Mouse (Mus musculus): Measurements from ENCODE around the gene Galnt10.

Galnt10 gene

DNA sequence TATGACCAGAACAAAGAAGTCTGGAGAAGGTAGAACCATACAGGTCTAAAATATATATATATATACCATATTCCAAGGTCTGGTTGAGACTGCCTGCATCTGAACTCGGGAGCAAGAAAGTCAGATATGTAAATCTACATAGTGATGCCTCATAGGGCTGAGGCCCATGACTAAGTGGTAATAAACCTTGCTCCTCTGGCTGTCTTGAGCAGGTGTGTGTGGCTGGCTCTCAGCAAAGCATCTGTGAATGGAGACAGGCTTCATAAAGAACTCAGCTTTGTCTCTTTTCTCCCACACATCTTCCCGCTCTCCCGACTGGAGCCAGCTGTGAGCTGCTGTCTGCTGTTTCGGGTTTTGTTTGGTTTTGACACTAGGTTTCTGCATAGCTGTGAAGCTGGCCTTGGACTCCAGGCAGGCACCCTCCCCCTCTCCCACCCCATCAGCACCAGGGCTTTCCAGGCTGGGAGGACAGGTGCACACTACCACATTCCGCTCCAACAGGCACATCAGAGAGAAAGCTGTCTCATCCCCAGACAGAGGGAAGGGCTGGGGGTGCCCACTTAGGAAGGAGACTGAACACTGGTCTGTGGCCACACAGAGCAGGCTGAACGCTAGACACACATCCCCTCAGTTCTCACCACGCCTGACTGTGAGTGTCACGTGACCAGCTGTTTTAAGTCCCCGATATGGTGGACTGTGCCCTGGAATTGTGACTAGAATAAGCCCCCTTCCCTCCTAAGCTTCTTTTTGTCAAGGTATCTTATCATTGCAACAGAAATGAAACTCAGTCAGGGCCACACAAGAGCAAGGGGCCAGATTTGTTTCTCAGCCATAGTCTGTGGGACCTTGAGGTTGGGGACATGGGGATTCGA, 87.4 kb downstream of the Galnt10 start:
- DNase-seq: peak; percentile 64

- peak; percentile 88 for DNase-seq
Measured at GRCm38 (mm10) chr11:57747294-57748080, 102.2 kb downstream of the Galnt10 start.

- DNase-seq: no peak
Measured at GRCm38 (mm10) chr11:57753538-57754203, 108.4 kb downstream of the Galnt10 start.

GRCm38 (mm10) chr11:57758621-57759020, 113.4 kb downstream of the Galnt10 start:
- no peak for DNase-seq

- peak; percentile 88 for DNase-seq
Measured at GRCm38 (mm10) chr11:57760509-57761058, 115.3 kb downstream of the Galnt10 start.

- no peak for DNase-seq
Measured at GRCm38 (mm10) chr11:57761347-57761746, 116.1 kb downstream of the Galnt10 start.

DNA sequence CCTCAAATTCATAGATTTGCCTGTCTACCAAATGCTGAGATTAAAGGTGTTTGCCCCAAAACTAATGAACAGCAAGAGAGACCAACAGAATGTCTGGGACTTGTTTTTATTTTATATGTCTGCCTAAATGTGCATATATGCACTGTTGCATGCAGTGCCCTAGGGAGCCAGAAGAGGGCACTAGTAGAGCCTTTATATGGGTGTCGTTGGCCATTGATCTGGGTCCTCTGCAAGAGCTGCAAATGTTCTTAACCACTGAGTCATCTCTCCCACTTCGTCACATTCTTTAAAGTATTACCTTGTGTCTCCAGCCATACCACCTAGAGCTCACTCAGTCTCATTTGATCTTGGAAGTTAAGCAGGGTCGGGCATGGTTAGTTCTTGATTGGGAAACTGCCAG, 118.9 kb downstream of the Galnt10 start:
- no peak for DNase-seq

GRCm38 (mm10) chr11:57766617-57767016, 121.4 kb downstream of the Galnt10 start:
- DNase-seq: no peak

DNA sequence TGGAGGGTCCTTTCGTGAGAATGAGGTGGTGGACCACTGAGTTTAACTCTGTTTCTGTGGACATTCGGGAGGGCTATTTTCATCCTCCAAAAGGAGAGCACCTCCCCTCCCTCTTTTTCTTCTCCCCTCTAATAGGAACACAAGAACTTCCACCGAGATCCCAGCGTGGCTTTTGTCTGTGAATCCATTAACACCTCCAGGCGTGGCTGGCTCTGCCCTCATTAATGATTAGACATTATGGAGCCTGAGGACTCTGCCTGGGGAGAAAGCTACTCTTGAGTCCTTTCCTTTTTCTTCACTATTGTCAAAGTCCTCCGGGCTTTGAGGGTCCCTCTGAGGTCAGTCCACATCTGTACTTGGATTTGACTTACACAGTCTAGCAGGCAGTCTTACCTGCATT, 121.9 kb downstream of the Galnt10 start:
- no peak for DNase-seq

DNA sequence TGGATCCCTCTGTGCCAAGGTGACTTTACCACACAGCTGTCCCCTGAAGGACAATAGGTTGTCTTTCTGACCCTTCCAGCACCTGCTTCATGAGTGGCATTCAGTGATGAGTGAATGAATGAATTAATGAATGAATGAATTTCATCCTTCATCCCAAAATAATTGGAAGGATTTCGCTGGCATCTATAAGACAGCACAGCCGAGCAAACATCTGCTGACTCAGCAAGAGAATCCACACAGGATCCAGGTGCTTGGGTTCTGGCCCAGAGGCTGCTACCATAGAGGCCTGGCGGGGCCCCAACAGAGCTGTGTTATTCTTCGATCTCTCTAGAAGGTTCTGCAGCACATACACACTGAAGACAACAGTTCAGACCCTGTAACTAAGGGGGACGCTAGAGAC, 125.5 kb downstream of the Galnt10 start:
- no peak for DNase-seq

DNA sequence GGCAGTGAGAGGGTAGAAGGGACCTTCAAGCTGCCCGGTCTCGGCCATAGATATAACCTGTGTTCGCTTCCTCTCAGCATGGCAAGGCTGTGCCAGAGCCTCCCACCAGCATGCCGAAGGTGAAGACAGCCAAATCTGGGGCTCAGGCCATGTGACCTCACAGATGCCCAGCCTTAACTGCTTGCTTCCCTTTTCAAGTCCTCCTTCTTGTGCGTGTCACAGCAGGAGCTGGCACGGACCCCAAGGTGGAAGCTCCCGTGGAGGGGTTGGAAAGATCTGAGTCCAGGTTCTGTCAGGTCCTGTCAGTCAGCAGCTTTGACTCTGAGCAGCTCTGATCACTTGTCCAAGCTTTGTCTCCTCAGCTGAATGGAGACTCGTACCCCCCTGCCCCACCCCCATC, 126.4 kb downstream of the Galnt10 start:
- DNase-seq: no peak

DNA sequence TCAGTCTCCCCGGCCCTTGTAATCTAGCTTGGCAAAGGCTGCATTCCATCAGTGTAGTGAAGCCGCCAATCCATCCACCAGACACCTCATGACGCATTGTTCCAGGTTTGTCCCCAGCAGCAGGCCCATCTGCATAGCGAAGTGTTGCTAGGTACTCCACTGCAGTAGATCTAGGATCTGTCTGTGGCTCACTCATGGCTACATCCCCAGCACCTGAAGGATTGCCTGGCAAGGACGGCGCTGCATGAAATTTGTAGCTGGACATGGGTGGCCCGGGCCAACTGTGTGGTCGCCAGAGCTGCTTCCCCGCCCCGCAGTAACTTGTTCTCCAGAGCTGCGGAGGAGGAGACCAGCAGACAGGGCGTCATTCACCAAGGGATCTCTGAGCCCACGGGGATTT, 128.2 kb downstream of the Galnt10 start:
- DNase-seq: peak; percentile 82

DNA sequence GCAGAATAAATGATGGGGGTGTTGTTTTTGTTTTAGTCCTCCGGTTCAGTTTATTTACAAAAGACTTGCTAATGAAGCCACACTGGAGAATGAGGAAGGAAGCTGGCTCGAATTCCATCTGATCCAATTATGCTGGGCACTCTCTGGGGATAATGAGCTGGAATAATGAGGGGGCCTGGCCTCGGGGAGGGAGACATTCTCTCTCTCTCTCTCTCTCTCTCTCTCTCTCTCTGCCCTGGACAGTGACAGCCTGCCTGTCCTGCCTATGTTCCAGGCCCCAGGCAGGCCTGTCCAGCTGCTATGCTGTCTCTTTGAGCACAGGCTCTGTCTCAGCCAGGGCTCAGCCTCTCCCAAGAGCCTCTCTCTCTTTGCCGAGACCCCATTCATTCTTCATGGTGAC, 128.7 kb downstream of the Galnt10 start:
- DNase-seq: peak; percentile 98

- no peak for DNase-seq
Measured at GRCm38 (mm10) chr11:57775868-57776267, 130.6 kb downstream of the Galnt10 start.

GRCm38 (mm10) chr11:57776546-57776945, 131.3 kb downstream of the Galnt10 start:
- no peak for DNase-seq

GRCm38 (mm10) chr11:57778349-57778748, 133.1 kb downstream of the Galnt10 start:
- DNase-seq: peak; percentile 87

DNA sequence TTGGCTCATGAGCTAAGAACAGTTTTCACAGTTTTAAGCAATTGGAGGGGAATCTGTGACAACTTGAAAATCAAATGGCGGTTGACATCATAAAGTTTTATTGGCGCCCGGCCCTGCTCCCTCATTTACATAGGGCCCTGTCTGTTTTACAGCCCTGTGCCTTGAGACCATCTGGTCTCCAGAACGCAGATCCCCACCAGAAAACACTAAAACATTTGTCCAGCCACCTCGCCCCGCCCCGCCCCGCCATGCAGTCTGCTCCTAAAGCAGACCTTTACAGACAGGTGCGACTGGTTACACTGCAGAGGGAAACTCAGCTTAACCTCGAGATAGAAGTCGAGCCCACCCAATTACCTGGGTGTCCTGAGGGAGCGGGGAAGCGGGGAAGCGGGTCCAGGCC, 134.6 kb downstream of the Galnt10 start:
- no peak for DNase-seq

- peak; percentile 56 for DNase-seq
Measured at GRCm38 (mm10) chr11:57786616-57787418, 141.6 kb downstream of the Galnt10 start.

- DNase-seq: no peak
Measured at GRCm38 (mm10) chr11:57787913-57788312, 142.7 kb downstream of the Galnt10 start.

- DNase-seq: no peak
Measured at GRCm38 (mm10) chr11:57790866-57791535, 145.8 kb downstream of the Galnt10 start.

GRCm38 (mm10) chr11:57795086-57795485, 149.8 kb downstream of the Galnt10 start:
- DNase-seq: no peak

DNA sequence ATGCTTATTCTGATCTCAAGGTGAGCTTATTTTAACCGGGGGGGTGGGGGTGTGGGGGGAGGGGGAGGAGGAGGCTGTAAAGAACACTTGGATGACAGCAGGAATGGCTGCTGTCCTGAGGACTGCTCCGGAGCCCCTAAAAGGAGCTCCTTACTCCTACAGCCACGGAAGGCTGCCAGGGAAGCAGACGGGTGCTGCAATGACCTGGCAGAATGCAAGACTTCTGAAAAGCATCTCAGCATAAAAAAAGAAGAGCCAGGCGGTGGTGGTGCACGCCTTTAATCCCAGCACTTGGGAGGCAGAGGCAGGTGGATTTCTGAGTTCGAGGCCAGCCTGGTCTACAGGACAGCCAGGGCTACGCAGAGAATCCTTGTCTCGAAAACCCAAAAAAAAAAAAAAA, 152.6 kb downstream of the Galnt10 start:
- no peak for DNase-seq
